Mouse (Mus musculus) gastrocnemius, postnatal 36 days (tissue): Measurements from ENCODE around the gene Psmb9. TPM values are rescaled to one million over a fixed set of nuclear protein-coding genes. Genes with fewer than 3 reads are reported as not detected.

Experiments used
- DNase-seq, 2 experiments: peaks; one replicate each; pipeline ENCODE4 v3.0.0; 2022
- intact Hi-C: fragments of 180-260 bp; cut with DNase I; formaldehyde crosslinking; loops from one replicate; pipeline ENCODE4 v1.15.1; 2025
- total RNA-seq, 2 experiments: library from RNA; stranded (reverse); gene quantifications; 2 replicates each; pipeline ENCODE4 v1.2.3; 2021

Gene Psmb9
- total RNA-seq, 2 experiments from 2014 or later = 1.0 to 1.9 TPM

- DNase-seq = no peak
- intact Hi-C loops = no loop called here
Measured at GRCm38 (mm10) chr17:34207456-34207855, 19.9 kb upstream of the Psmb9 start.

GRCm38 (mm10) chr17:34206731-34207130 lies 19.2 kb upstream of the Psmb9 start:
- DNase-seq = no peak
- intact Hi-C loops = no loop called here

- no peak for DNase-seq
- intact Hi-C loops = loop anchor here (2.0 kb wide), 1 partner anchor 35 kb away; no protein-coding TSS in a partner anchor
Measured at GRCm38 (mm10) chr17:34205746-34206176, 18.2 kb upstream of the Psmb9 start.

- DNase-seq = peak; percentile 51 to 53
- intact Hi-C loops = loop anchor here (2.0 kb wide), 1 partner anchor 34 kb away; no protein-coding TSS in a partner anchor
Measured at GRCm38 (mm10) chr17:34205021-34205745, 17.6 kb upstream of the Psmb9 start.

- intact Hi-C loops = loop anchor here (2.0 kb wide), 1 partner anchor 34 kb away; no protein-coding TSS in a partner anchor
Measured at GRCm38 (mm10) chr17:34204303-34205010, 16.9 kb upstream of the Psmb9 start.

GRCm38 (mm10) chr17:34203444-34203843 lies 15.9 kb upstream of the Psmb9 start, which contains the start of gene Tap2:
Tap2 (plus strand) TSS chr17:34203527.
- intact Hi-C loops = no loop called here
- no peak for DNase-seq

More at GRCm38 (mm10) chr17:34204303-34205010, 16.9 kb upstream of the Psmb9 start:
- peak; percentile 87 to 90 for DNase-seq

- intact Hi-C loops = no loop called here
- DNase-seq = no peak
Measured at GRCm38 (mm10) chr17:34202760-34203442, 15.3 kb upstream of the Psmb9 start.

GRCm38 (mm10) chr17:34201506-34202055 lies 14.0 kb upstream of the Psmb9 start:
- intact Hi-C loops = no loop called here
- DNase-seq = no peak

- DNase-seq = no peak
- intact Hi-C loops = no loop called here
Measured at GRCm38 (mm10) chr17:34200772-34201505, 13.4 kb upstream of the Psmb9 start.

GRCm38 (mm10) chr17:34200047-34200446 lies 12.5 kb upstream of the Psmb9 start:
- DNase-seq = no peak
- intact Hi-C loops = no loop called here

GRCm38 (mm10) chr17:34199050-34199619 lies 11.6 kb upstream of the Psmb9 start:
- DNase-seq = no peak
- intact Hi-C loops = no loop called here

- intact Hi-C loops = no loop called here
- no peak for DNase-seq
Measured at GRCm38 (mm10) chr17:34198521-34198912, 11.0 kb upstream of the Psmb9 start.

GRCm38 (mm10) chr17:34197904-34198520 lies 10.4 kb upstream of the Psmb9 start:
- intact Hi-C loops = no loop called here

GRCm38 (mm10) chr17:34196941-34197894 lies 9.7 kb upstream of the Psmb9 start, which contains the start of gene Psmb8:
Psmb8 (plus strand) TSS chr17:34197721.
- intact Hi-C loops = no loop called here
- peak; percentile 84 to 90 for DNase-seq

More at GRCm38 (mm10) chr17:34197904-34198520, 10.4 kb upstream of the Psmb9 start:
- peak; percentile 25 to 47 for DNase-seq

- DNase-seq = no peak
- intact Hi-C loops = no loop called here
Measured at GRCm38 (mm10) chr17:34196491-34196890, 8.9 kb upstream of the Psmb9 start.

GRCm38 (mm10) chr17:34194723-34195122 lies 7.2 kb upstream of the Psmb9 start:
- no peak for DNase-seq
- intact Hi-C loops = no loop called here

GRCm38 (mm10) chr17:34193468-34193867 lies 5.9 kb upstream of the Psmb9 start:
- no peak for DNase-seq
- intact Hi-C loops = no loop called here

GRCm38 (mm10) chr17:34192852-34193251 lies 5.3 kb upstream of the Psmb9 start:
- no peak for DNase-seq
- intact Hi-C loops = no loop called here
